Mouse (Mus musculus) embryonic facial prominence, embryonic 15.5 days (tissue): ENCODE results near the gene Flcn. TPM values are rescaled to one million over a fixed set of nuclear protein-coding genes. Genes with fewer than 3 reads are reported as not detected.

Experiments used
- ATAC-seq: fragments of 200-750 bp; cut with Nextera tagmentation; 2 replicates; pipeline ENCODE4 v1.8.0; 2017; ENCODE audit warnings: low read depth, moderate TSS enrichment; ENCODE audit not compliant: insufficient number of reproducible peaks, low FRiP score, low TSS enrichment
- H3K27ac ChIP-seq: fragments of 300-500 bp; sonication (generic); replicated peaks from 2 replicates; pipeline ENCODE4 v1.5.1; 2015; ENCODE audit warnings: mild to moderate bottlenecking, inconsistent platforms
- H3K27me3 ChIP-seq: fragments of 300-500 bp; sonication (generic); 2 replicates; pipeline ENCODE4 v1.6.1; 2015; ENCODE audit warnings: inconsistent platforms
- H3K36me3 ChIP-seq: fragments of 300-500 bp; sonication (generic); 2 replicates; pipeline ENCODE4 v1.6.1; 2015; ENCODE audit warnings: mild to moderate bottlenecking, inconsistent platforms
- H3K4me1 ChIP-seq: fragments of 300-500 bp; sonication (generic); 2 replicates; pipeline ENCODE4 v1.6.1; 2015; ENCODE audit warnings: inconsistent platforms
- H3K4me2 ChIP-seq: fragments of 300-500 bp; sonication (generic); replicated peaks from 2 replicates; pipeline ENCODE4 v1.6.1; 2015; ENCODE audit warnings: mild to moderate bottlenecking, inconsistent platforms
- H3K4me3 ChIP-seq: fragments of 300-500 bp; sonication (generic); replicated peaks from 2 replicates; pipeline ENCODE4 v1.5.1; 2015; ENCODE audit warnings: mild to moderate bottlenecking, inconsistent platforms
- H3K9ac ChIP-seq: fragments of 300-500 bp; sonication (generic); 2 replicates; pipeline ENCODE4 v1.6.1; 2015; ENCODE audit warnings: inconsistent platforms
- H3K9me3 ChIP-seq: fragments of 300-500 bp; sonication (generic); replicated peaks from 2 replicates; pipeline ENCODE4 v1.6.1; 2016; ENCODE audit warnings: inconsistent platforms
- WGBS: fragments of 180-500 bp; shearing (Covaris S2); methylation state at CpG from one replicate; pipeline ENCODE4 v1.1.7; 2015; 5-methylcytosine and 5-hydroxymethylcytosine counted together
- polyA plus RNA-seq: library from polyadenylated mRNA; unstranded; fragments of >200 nt; fragmentation: Nextera tagmentation; extraction: Ambion mirVana; gene quantifications from 2 replicates; pipeline ENCODE4 v1.2.1, GENCODE M21; 2015

Gene Flcn
- polyA plus RNA-seq, 1 experiment from 2014 or later, result 36.6 TPM

GRCm38 (mm10) chr11:59804409-59805110 lies 5.3 kb downstream of the Flcn start:
- no peak overlapping the region; the same call in 1 of the 2 replicates for H3K27ac ChIP-seq
- H3K4me1 ChIP-seq, result peaks cover 12% of the 10 kb centered on the region
- no peaks in the 10 kb centered on the region for H3K27me3 ChIP-seq
- no peak overlapping the region for H3K4me3 ChIP-seq
- H3K36me3 ChIP-seq, result peaks cover 74% of the 10 kb centered on the region
- no peak overlapping the region for H3K9ac ChIP-seq
- WGBS, result 91% methylated on average over 22 of the region's 22 CpGs
- no peak overlapping the region for H3K4me2 ChIP-seq
- no peak for ATAC-seq
- H3K9me3 ChIP-seq, result no peaks in the 10 kb centered on the region

GRCm38 (mm10) chr11:59803516-59803915 lies 6.3 kb downstream of the Flcn start:
- H3K4me1 ChIP-seq, result peaks cover 6% of the 10 kb centered on the region

DNA sequence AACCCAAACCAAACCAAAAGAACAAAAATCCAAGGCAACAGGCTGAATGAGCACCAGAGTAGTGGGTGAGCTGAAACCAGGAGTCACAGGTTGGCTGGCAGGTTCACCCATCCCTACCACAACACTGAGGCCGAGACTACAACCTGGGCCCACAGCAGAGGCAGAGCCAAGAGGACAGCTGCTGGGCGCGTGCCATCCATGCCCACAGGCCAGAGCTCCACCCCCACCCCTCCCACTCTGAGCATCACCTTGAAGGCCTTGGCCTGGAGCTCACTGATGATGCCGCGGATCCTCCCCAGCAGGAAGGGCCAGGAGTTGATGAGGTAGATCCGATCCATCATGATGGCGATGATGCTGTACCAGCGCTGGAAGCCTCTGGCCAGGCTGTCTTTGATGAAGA lies 7.9 kb downstream of the Flcn start:
- WGBS, result 96% methylated on average over 8 of the region's 8 CpGs
- no peaks in the 10 kb centered on the region for H3K27me3 ChIP-seq
- no peak overlapping the region for H3K4me2 ChIP-seq
- no peak overlapping the region for H3K27ac ChIP-seq
- H3K9ac ChIP-seq, result no peak overlapping the region
- no peaks in the 10 kb centered on the region for H3K9me3 ChIP-seq
- peaks cover 91% of the 10 kb centered on the region for H3K36me3 ChIP-seq
- H3K4me3 ChIP-seq, result no peak overlapping the region
- no peaks in the 10 kb centered on the region for H3K4me1 ChIP-seq
- no peak for ATAC-seq

More at GRCm38 (mm10) chr11:59803516-59803915, 6.3 kb downstream of the Flcn start:
- no peak overlapping the region for H3K4me2 ChIP-seq
- ATAC-seq, result no peak
- no peak overlapping the region for H3K4me3 ChIP-seq
- H3K27ac ChIP-seq, result no peak overlapping the region
- no peak overlapping the region for H3K9ac ChIP-seq
- WGBS, result 82% methylated on average over 14 of the region's 14 CpGs
- peaks cover 84% of the 10 kb centered on the region for H3K36me3 ChIP-seq
- H3K27me3 ChIP-seq, result no peaks in the 10 kb centered on the region
- H3K9me3 ChIP-seq, result no peaks in the 10 kb centered on the region

DNA sequence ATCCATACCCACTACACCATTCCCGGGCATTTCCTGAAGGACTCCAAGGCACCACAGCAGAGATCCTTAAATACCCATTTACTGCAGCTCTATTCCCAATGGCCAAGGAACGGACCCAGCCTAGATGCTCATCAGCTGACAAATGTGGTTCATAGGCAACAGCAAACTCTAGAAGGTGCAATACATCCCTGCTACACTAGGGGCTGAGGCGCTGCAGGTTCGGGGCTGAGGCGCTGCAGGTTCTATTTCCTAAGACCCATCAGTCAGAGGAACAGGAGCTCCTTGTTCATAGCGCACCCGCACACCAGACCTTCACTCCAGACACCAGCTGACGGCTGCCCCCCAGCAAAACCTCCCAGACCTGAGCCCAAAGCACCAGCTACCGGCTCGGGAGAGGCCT lies 9.4 kb downstream of the Flcn start:
- Histone ChIP-seq H3K4me1 (no peaks in the 10 kb centered on the region), H3K9me3 (no peaks in the 10 kb centered on the region)
- 93% methylated on average over 10 of the region's 10 CpGs for WGBS

DNA sequence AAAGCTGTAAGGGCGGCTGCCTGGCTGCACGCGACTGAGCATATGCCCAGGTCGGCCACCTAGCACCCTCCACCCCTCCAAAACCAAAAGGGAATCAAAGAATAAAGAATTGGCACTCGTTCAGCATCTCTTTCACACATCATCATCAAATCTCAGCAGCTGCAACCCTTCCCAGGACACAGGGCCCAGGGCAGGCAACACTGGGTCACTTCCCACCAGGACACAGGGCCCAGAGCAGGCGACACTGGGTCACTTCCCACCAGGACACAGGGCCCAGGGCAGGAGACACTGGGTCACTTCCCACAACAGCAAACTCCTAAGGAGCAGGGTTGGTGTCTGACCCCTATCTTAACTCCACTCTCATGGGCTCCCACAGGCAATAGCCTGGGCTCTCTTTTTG lies 16.4 kb downstream of the Flcn start:
- Histone ChIP-seq H3K4me3 (no peak overlapping the region), H3K4me1 (no peaks in the 10 kb centered on the region), H3K36me3 (peaks cover 73% of the 10 kb centered on the region), H3K9me3 (no peaks in the 10 kb centered on the region), H3K4me2 (no peak overlapping the region), H3K27me3 (no peaks in the 10 kb centered on the region), H3K27ac (no peak overlapping the region), H3K9ac (no peak overlapping the region)
- 94% methylated on average over 6 of the region's 6 CpGs for WGBS
- ATAC-seq, result no peak

More for the DNA sequence above, 9.4 kb downstream of the Flcn start:
- Histone ChIP-seq H3K36me3 (peaks cover 91% of the 10 kb centered on the region), H3K4me2 (no peak overlapping the region), H3K4me3 (no peak overlapping the region), H3K9ac (no peak overlapping the region), H3K27ac (no peak overlapping the region), H3K27me3 (no peaks in the 10 kb centered on the region)
- no peak for ATAC-seq

- WGBS, result 87% methylated on average over 1 of the region's 1 CpGs
- H3K27me3 ChIP-seq, result 0 out of 2 replicates have a peak, but pooled peaks cover 2% of the 10 kb centered on the region
- no peak for ATAC-seq
Observed at GRCm38 (mm10) chr11:59789311-59789710, 20.5 kb downstream of the Flcn start.

GRCm38 (mm10) chr11:59787199-59787781 lies 22.5 kb downstream of the Flcn start, which contains the start of gene Pld6:
TSS of gene Pld6 (minus strand) at chr11:59787645.
- Histone ChIP-seq H3K36me3 (peaks cover 17% of the 10 kb centered on the region), H3K4me1 (peaks cover 9% of the 10 kb centered on the region), H3K9ac (peak within 1 kb of the TSS; percentile 12; the same call in 1 of the 2 replicates), H3K27me3 (0 out of 2 replicates have a peak, but pooled peaks cover 2% of the 10 kb centered on the region), H3K4me3 (peak within 1 kb of the TSS; percentile 49), H3K4me2 (peak within 1 kb of the TSS; percentile 93), H3K27ac (no peak within 1 kb of the TSS), H3K9me3 (no peaks in the 10 kb centered on the region)
- WGBS, result under 1% methylated on average over 51 of the region's 51 CpGs
- ATAC-seq, result peak; percentile 77

More at GRCm38 (mm10) chr11:59789311-59789710, 20.5 kb downstream of the Flcn start:
- no peak overlapping the region for H3K4me3 ChIP-seq
- H3K27ac ChIP-seq, result no peak overlapping the region
- no peak overlapping the region for H3K9ac ChIP-seq
- H3K4me1 ChIP-seq, result peaks cover 9% of the 10 kb centered on the region
- peaks cover 37% of the 10 kb centered on the region for H3K36me3 ChIP-seq
- no peak overlapping the region for H3K4me2 ChIP-seq
- no peaks in the 10 kb centered on the region for H3K9me3 ChIP-seq

DNA sequence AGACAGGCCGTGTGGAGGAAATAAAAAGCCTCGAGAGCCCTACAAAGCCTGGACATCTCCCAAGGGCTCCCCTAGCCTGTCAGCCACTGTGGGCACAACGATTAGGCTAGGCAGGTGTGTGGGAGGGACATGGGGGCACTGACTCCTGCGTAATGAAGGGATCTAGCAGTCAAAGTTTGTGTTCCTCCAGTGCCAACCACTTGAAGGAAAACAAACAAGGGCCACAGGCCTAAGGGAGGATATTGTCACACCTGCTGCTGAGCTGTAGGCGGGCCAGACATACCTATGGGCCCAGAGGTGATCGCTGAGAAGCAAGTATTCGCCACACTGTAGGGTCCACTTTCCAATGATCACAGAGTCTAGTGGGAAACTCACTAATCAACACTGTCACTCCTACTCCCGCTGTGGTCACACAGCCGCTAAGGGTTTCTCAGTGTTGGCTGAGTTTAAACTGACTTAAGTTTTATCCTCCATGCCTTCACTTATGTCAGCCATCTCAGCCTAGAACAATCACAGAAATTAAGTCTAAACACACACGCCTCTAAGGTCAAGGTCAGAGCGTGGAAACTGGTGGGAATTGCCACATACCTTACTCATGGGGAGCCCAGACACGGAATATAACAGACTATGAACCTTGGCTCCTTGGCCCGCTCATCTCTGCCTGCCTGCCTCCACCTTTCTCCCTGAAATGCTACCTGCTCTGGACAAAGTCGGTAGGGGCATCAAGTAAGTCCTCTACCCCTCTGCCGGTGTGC lies 23.2 kb downstream of the Flcn start:
- no peak overlapping the region for H3K27ac ChIP-seq
- 0 out of 2 replicates have a peak, but pooled peaks cover 2% of the 10 kb centered on the region for H3K27me3 ChIP-seq
- H3K4me2 ChIP-seq, result peak overlapping the region; percentile 93
- no peaks in the 10 kb centered on the region for H3K9me3 ChIP-seq
- peak overlapping the region; percentile 49 for H3K4me3 ChIP-seq
- WGBS, result 51% methylated on average over 15 of the region's 15 CpGs
- ATAC-seq, result no peak
- H3K4me1 ChIP-seq, result peaks cover 9% of the 10 kb centered on the region
- H3K36me3 ChIP-seq, result peaks cover 10% of the 10 kb centered on the region; the same call in 1 of the 2 replicates
- peak overlapping the region; percentile 12; the same call in 1 of the 2 replicates for H3K9ac ChIP-seq

- H3K9me3 ChIP-seq, result no peaks in the 10 kb centered on the region
- no peak for ATAC-seq
- H3K27ac ChIP-seq, result no peak overlapping the region
- 83% methylated on average over 6 of the region's 6 CpGs for WGBS
- no peak overlapping the region for H3K9ac ChIP-seq
- H3K4me3 ChIP-seq, result no peak overlapping the region
- H3K4me2 ChIP-seq, result no peak overlapping the region
- 0 out of 2 replicates have a peak, but pooled peaks cover 3% of the 10 kb centered on the region for H3K36me3 ChIP-seq
- 0 out of 2 replicates have a peak, but pooled peaks cover 2% of the 10 kb centered on the region for H3K27me3 ChIP-seq
- peaks cover 9% of the 10 kb centered on the region for H3K4me1 ChIP-seq
Observed at GRCm38 (mm10) chr11:59783591-59783990, 26.2 kb downstream of the Flcn start.

- H3K4me2 ChIP-seq, result no peak overlapping the region
- no peak overlapping the region for H3K4me3 ChIP-seq
- H3K36me3 ChIP-seq, result peaks cover 10% of the 10 kb centered on the region
- no peak overlapping the region for H3K9ac ChIP-seq
- WGBS, result 65% methylated on average over 7 of the region's 7 CpGs
- H3K4me1 ChIP-seq, result peaks cover 2% of the 10 kb centered on the region; the same call in 1 of the 2 replicates
- H3K27ac ChIP-seq, result no peak overlapping the region
- no peak for ATAC-seq
- no peaks in the 10 kb centered on the region for H3K27me3 ChIP-seq
- H3K9me3 ChIP-seq, result no peaks in the 10 kb centered on the region
Observed at GRCm38 (mm10) chr11:59782091-59782590, 27.7 kb downstream of the Flcn start.

DNA sequence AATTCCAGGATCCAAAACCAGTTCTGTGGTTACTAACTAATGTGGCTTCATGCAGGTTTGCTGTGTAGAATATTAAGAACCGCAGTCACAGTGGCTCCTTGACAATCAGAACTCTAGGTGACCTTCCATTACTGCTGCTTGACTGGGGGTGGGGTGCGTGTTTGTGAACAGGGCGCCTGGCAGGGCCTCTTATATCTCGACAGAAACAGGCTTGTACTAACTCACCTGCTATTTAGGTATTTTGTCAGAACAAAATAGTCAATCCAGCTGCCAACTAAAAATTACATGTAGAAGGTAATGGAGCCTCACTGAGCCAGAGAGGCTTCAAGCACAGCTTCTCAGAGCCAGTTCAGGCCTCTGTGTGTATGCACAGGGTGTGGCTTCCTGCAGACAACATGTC lies 29.6 kb downstream of the Flcn start:
- 73% methylated on average over 4 of the region's 4 CpGs for WGBS

More for the DNA sequence above, 29.6 kb downstream of the Flcn start:
- peaks cover 28% of the 10 kb centered on the region for H3K36me3 ChIP-seq
- no peak overlapping the region for H3K9ac ChIP-seq
- H3K4me1 ChIP-seq, result no peaks in the 10 kb centered on the region
- no peak overlapping the region for H3K4me2 ChIP-seq
- H3K27ac ChIP-seq, result no peak overlapping the region
- no peaks in the 10 kb centered on the region for H3K27me3 ChIP-seq
- H3K4me3 ChIP-seq, result no peak overlapping the region
- no peaks in the 10 kb centered on the region for H3K9me3 ChIP-seq
- no peak for ATAC-seq
